Mouse (Mus musculus) liver, embryonic 14.5 days (tissue): ENCODE data around the gene Mical2.

Source experiments
- CTCF ChIP-seq: IDR thresholded peaks from 2 replicates; pipeline ENCODE4 v1.5.1; 2016; ENCODE audit warnings: antibody characterized with exemption, low read depth, control low read depth
- EP300 ChIP-seq: IDR thresholded peaks from 2 replicates; pipeline ENCODE4 v1.6.1; 2016; ENCODE audit warnings: antibody characterized with exemption, low read depth

DNA sequence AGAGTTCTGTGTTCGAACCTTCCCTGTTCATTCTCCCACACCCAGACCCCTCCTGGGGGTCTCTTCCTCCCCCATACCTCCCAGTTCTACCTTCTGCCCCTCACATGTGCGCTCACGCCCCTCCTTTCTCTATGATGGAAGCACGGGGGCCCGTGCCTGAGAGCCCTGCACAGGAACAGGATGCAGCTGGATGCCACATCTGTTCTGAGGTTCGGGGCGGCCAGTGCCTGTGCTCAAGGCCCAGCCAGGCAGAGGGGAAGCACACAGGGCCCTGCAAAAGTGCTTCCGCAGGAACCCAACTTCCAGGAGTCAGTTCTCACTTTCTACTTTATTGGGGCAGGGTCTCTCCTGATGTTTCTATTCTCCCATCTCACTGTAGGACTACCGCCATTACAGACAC lies 149.4 kb downstream of the Mical2 start:
- no peak for TF ChIP-seq EP300
- no peak for TF ChIP-seq CTCF
